Mouse (Mus musculus) heart, adult 18-20 months (tissue): ENCODE results near the gene 1700061G19Rik. TPM values are rescaled to one million over a fixed set of nuclear protein-coding genes. Genes with fewer than 3 reads are reported as not detected.
"Not testable (repeated sequence)": the region's sequence is repeated elsewhere in the genome, so short reads cannot be mapped to it uniquely, and the experiment has no call there.

Experiments
- DNase-seq, 2 experiments: peaks; one replicate each; pipeline ENCODE4 v3.0.0; 2021 to 2022; ENCODE audit warnings: mixed read lengths in 1 of 2
- total RNA-seq, 2 experiments: library from RNA; stranded (reverse); gene quantifications; 2 replicates each; pipeline ENCODE4 v1.2.3; 2021

The 1700061G19Rik gene
- total RNA-seq, 2 experiments from 2014 or later, result not detected

- DNase-seq, result no peak
These were observed 3.5 kb upstream of the 1700061G19Rik start for GRCm38 (mm10) chr17:56871767-56872166.

- no peak for DNase-seq
These were observed 2.8 kb upstream of the 1700061G19Rik start for GRCm38 (mm10) chr17:56872512-56872911.

- no peak for DNase-seq
These were observed 1.0 kb upstream of the 1700061G19Rik start, which contains the start of gene Acsbg2 for GRCm38 (mm10) chr17:56874237-56874636. TSS of gene Acsbg2 (minus strand) at chr17:56874447.

- DNase-seq, result no peak
These were observed 1.2 kb downstream of the 1700061G19Rik start for GRCm38 (mm10) chr17:56876465-56876864.

- DNase-seq, result no peak
These were observed 1.7 kb downstream of the 1700061G19Rik start for GRCm38 (mm10) chr17:56876981-56877380.

GRCm38 (mm10) chr17:56877426-56877825, 2.1 kb downstream of the 1700061G19Rik start:
- DNase-seq, result no peak

GRCm38 (mm10) chr17:56883612-56884011, 8.3 kb downstream of the 1700061G19Rik start:
- DNase-seq, result peak; percentile 28 to 29

- peak; percentile 25 to 35 for DNase-seq
These were observed 9.1 kb downstream of the 1700061G19Rik start for GRCm38 (mm10) chr17:56884331-56884730.

GRCm38 (mm10) chr17:56884809-56885208, 9.5 kb downstream of the 1700061G19Rik start:
- no peak for DNase-seq

GRCm38 (mm10) chr17:56888050-56888449, 12.8 kb downstream of the 1700061G19Rik start:
- DNase-seq, result no peak

GRCm38 (mm10) chr17:56890018-56890417, 14.7 kb downstream of the 1700061G19Rik start:
- no peak for DNase-seq

GRCm38 (mm10) chr17:56895368-56895918, 20.2 kb downstream of the 1700061G19Rik start:
- no peak for DNase-seq

GRCm38 (mm10) chr17:56896513-56897129, 21.3 kb downstream of the 1700061G19Rik start:
- no peak for DNase-seq

GRCm38 (mm10) chr17:56897630-56898195, 22.4 kb downstream of the 1700061G19Rik start:
- DNase-seq, result peak; percentile 70 to 85

- no peak for DNase-seq
These were observed 27.4 kb downstream of the 1700061G19Rik start for GRCm38 (mm10) chr17:56902698-56903097.

GRCm38 (mm10) chr17:56906166-56906565, 30.9 kb downstream of the 1700061G19Rik start:
- DNase-seq, result no peak

- no peak for DNase-seq
These were observed 31.8 kb downstream of the 1700061G19Rik start for GRCm38 (mm10) chr17:56907096-56907495.

GRCm38 (mm10) chr17:56907887-56908286, 32.6 kb downstream of the 1700061G19Rik start:
- peak; percentile 48 to 53 for DNase-seq

- DNase-seq, result not testable (repeated sequence)
These were observed 34.5 kb downstream of the 1700061G19Rik start for GRCm38 (mm10) chr17:56909764-56910163.

- no peak for DNase-seq
These were observed 37.7 kb downstream of the 1700061G19Rik start for GRCm38 (mm10) chr17:56913023-56913422.

- no peak for DNase-seq
These were observed 38.2 kb downstream of the 1700061G19Rik start for GRCm38 (mm10) chr17:56913444-56913843.

GRCm38 (mm10) chr17:56917166-56917565, 41.9 kb downstream of the 1700061G19Rik start:
- DNase-seq, result peak in 1 of 2 experiments; percentile 26

GRCm38 (mm10) chr17:56919725-56920124, 44.4 kb downstream of the 1700061G19Rik start:
- DNase-seq, result no peak

GRCm38 (mm10) chr17:56925998-56926397, 50.7 kb downstream of the 1700061G19Rik start:
- no peak for DNase-seq
